Comparison of ENCODE assay signal across 15 mouse cellular contexts in the genomic region with DNA sequence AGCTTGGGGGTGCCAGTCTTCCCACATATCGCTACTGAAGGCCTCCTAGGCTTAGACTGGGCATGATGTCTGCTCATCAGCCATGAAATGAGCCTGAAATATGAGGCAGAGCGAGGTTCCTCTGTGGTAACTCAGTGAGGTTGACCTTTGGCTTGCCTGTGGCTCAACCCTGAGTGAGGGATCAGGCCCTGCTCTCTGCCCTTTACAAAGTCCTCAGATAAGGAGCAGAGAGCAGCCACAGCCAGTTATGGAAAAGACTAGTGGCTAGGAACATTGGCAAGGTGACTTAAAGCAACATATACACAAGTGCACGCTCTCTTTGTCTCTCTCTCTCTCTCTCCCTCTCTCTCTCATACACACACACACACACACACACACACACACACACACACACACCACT. TPM values are rescaled to one million over a fixed set of nuclear protein-coding genes. Genes with fewer than 3 reads are reported as not detected.
A peak's percentile ranks its signal among the peaks of the same experiment; 100 is the strongest.
DNase-seq lines count a peak whose midpoint lies in the region; ATAC-seq and TF ChIP-seq lines count a peak whose summit lies in the region.
"Had no signal": no experiment of that assay in that cellular context is flagged by ENCODE, and none has a peak within 500 bp of the region (broad histone marks: within the 10 kb centered on the region; RNA-seq: fewer than 3 reads in every experiment).

No protein-coding gene starts in this region.

- no peaks in the 10 kb centered on the region for H3K9me3 ChIP-seq in heart, embryonic 11.5 days (replicated peaks; ENCODE audit: control insufficient read depth, low read length)
- no peaks in the 10 kb centered on the region for H3K9me3 ChIP-seq in lung, embryonic 15.5 days
- H3K9me3 ChIP-seq in intestine, postnatal 0 days (ENCODE audit: control insufficient read depth), result no peaks in the 10 kb centered on the region
- H3K9me3 ChIP-seq: hindbrain, embryonic 12.5 days; neural tube, embryonic 13.5 days had no signal

- peaks cover 30% of the 10 kb centered on the region for H3K4me1 ChIP-seq in heart, embryonic 11.5 days (ENCODE audit: control insufficient read depth, insufficient read depth, low read length)
- peaks cover 51% of the 10 kb centered on the region for H3K4me1 ChIP-seq in lung, embryonic 15.5 days
- peaks cover 33% of the 10 kb centered on the region for H3K4me1 ChIP-seq in lung, adult 2 months (ENCODE audit: control insufficient read depth, insufficient read depth, low read length)
- H3K4me1 ChIP-seq in intestine, postnatal 0 days (replicated peaks; ENCODE audit: control insufficient read depth, insufficient read depth, low read length), result peaks cover 6% of the 10 kb centered on the region

- no peaks in the 10 kb centered on the region for H3K27me3 ChIP-seq in heart, embryonic 11.5 days (ENCODE audit: control insufficient read depth, insufficient read depth, low read length)
- no peaks in the 10 kb centered on the region for H3K27me3 ChIP-seq in lung, embryonic 15.5 days
- no peaks in the 10 kb centered on the region for H3K27me3 ChIP-seq in intestine, postnatal 0 days (replicated peaks; ENCODE audit: control insufficient read depth, insufficient read depth, low read length)
- H3K27me3 ChIP-seq: hindbrain, embryonic 12.5 days; neural tube, embryonic 13.5 days had no signal

- no peak for DNase-seq in heart, adult 9 months (ENCODE audit: low spot score in 2 of 2)
- DNase-seq in lung, adult 2 months, result no peak
- peak; percentile 57 for DNase-seq in skeletal muscle tissue, adult 2 months (ENCODE audit: low read depth, low spot score)
- DNase-seq in adrenal gland, postnatal 4 days (ENCODE audit: low spot score in 2 of 2), result no peak
- DNase-seq in adrenal gland, adult 18-20 months (ENCODE audit: low spot score in 2 of 2), result no peak
- DNase-seq: adrenal gland, adult 8-10 months; embryo, embryonic 11 days; gastrocnemius, postnatal 10 days had no signal

- H3K27ac ChIP-seq in heart, embryonic 11.5 days (ENCODE audit: low read depth, low read length), result peak overlapping the region; percentile 25; the same call in 1 of the 2 replicates
- H3K27ac ChIP-seq in lung, embryonic 15.5 days, result peak overlapping the region; percentile 12; the same call in 1 of the 2 replicates
- H3K27ac ChIP-seq in intestine, postnatal 0 days (ENCODE audit: low read depth, low read length), result peak overlapping the region; percentile 79
- H3K27ac ChIP-seq: hindbrain, embryonic 12.5 days had no signal

- TF ChIP-seq CTCF in lung, adult 2 months (IDR thresholded peaks at IDR 0.05; ENCODE audit: insufficient read depth, low read length), result no peak
- no peak for TF ChIP-seq CTCF in intestine, postnatal 0 days (IDR thresholded peaks at IDR 0.05; ENCODE audit: low read depth)

- H3K4me2 ChIP-seq in heart, embryonic 11.5 days, result no peak overlapping the region; the same call in 1 of the 2 replicates
- no peak overlapping the region for H3K4me2 ChIP-seq in lung, embryonic 15.5 days
- H3K4me2 ChIP-seq in intestine, postnatal 0 days (replicated peaks; ENCODE audit: low read depth), result no peak overlapping the region; the same call in 1 of the 2 replicates
- H3K4me2 ChIP-seq: hindbrain, embryonic 12.5 days; neural tube, embryonic 13.5 days had no signal

- no peak for TF ChIP-seq POLR2A in lung, adult 2 months (IDR thresholded peaks at IDR 0.05; ENCODE audit: borderline replicate concordance, extremely low read depth, low read depth, low read length)

- no peak overlapping the region for H3K9ac ChIP-seq in heart, embryonic 11.5 days (ENCODE audit: low read depth, low read length)
- H3K9ac ChIP-seq in lung, embryonic 15.5 days, result no peak overlapping the region
- H3K9ac ChIP-seq in intestine, postnatal 0 days (ENCODE audit: low read depth, low read length), result no peak overlapping the region
- H3K9ac ChIP-seq: hindbrain, embryonic 12.5 days; neural tube, embryonic 13.5 days had no signal

- no peak overlapping the region for H3K4me3 ChIP-seq in heart, embryonic 11.5 days (ENCODE audit: low read depth, low read length)
- no peak overlapping the region for H3K4me3 ChIP-seq in lung, embryonic 15.5 days
- no peak overlapping the region for H3K4me3 ChIP-seq in lung, adult 2 months (replicated peaks; ENCODE audit: extremely low read depth, low read depth, low read length)
- no peak overlapping the region for H3K4me3 ChIP-seq in intestine, postnatal 0 days (ENCODE audit: low read depth, low read length)
- H3K4me3 ChIP-seq: hindbrain, embryonic 12.5 days; neural tube, embryonic 13.5 days had no signal

- 66% methylated on average over 3 of the region's 3 CpGs for WGBS in heart, embryonic 11.5 days (ENCODE audit: insufficient replicate concordance)
- WGBS in lung, embryonic 15.5 days, result 69% methylated on average over 3 of the region's 3 CpGs
- 67% methylated on average over 3 of the region's 3 CpGs for WGBS in lung, adult 2 months
- WGBS in intestine, postnatal 0 days, result 40% methylated on average over 3 of the region's 3 CpGs

- no peaks in the 10 kb centered on the region for H3K36me3 ChIP-seq in heart, embryonic 11.5 days (ENCODE audit: control insufficient read depth, insufficient read depth, low read length)
- no peaks in the 10 kb centered on the region for H3K36me3 ChIP-seq in lung, embryonic 15.5 days
- 0 out of 2 replicates have a peak, but pooled peaks cover 3% of the 10 kb centered on the region for H3K36me3 ChIP-seq in intestine, postnatal 0 days (ENCODE audit: control insufficient read depth, insufficient read depth)

- ATAC-seq in heart, embryonic 11.5 days (replicated peaks; ENCODE audit: insufficient number of reproducible peaks, low FRiP score, low TSS enrichment), result no peak
- ATAC-seq in lung, embryonic 15.5 days (ENCODE audit: borderline replicate concordance, extremely low read depth, low FRiP score, low TSS enrichment), result no peak
- ATAC-seq in intestine, postnatal 0 days, result peak; percentile 76

RNA-seq across cellular contexts. Expression of a gene that starts 14.8 kb away (rescaled TPM):
- polyA plus RNA-seq in heart, embryonic 11.5 days (2014; fragmentation: Nextera tagmentation; extraction: Ambion mirVana), result 4.0 and 4.6 TPM in 2 replicates
- 5.3 and 6.4 TPM in 2 replicates for polyA plus RNA-seq in lung, embryonic 15.5 days (2015; fragmentation: Nextera tagmentation; extraction: Ambion mirVana)
- polyA plus RNA-seq in lung, adult 2 months (2012; rRNA removed), result 103 and 126 TPM in 2 replicates
- polyA plus RNA-seq in intestine, postnatal 0 days (2015; fragmentation: Nextera tagmentation; extraction: Ambion mirVana), result 19.8 and 20.5 TPM in 2 replicates
- 1 to 10 TPM; 8.9 to 9.6 TPM for total RNA-seq in adrenal gland, postnatal 4 days (2021)
- total RNA-seq in adrenal gland, adult 18-20 months (2021), result 1 to 10 TPM; 2.7 to 3.7 TPM

RNA-seq across cellular contexts. Expression of a gene that starts 33.8 kb away (rescaled TPM):
- polyA plus RNA-seq in heart, embryonic 11.5 days (2014; fragmentation: Nextera tagmentation; extraction: Ambion mirVana), result 93.8 and 101 TPM in 2 replicates
- 137 and 140 TPM in 2 replicates for polyA plus RNA-seq in lung, embryonic 15.5 days (2015; fragmentation: Nextera tagmentation; extraction: Ambion mirVana)
- 26.1 and 32.8 TPM in 2 replicates for polyA plus RNA-seq in lung, adult 2 months (2012; rRNA removed)
- polyA plus RNA-seq in intestine, postnatal 0 days (2015; fragmentation: Nextera tagmentation; extraction: Ambion mirVana), result 37.3 and 40.7 TPM in 2 replicates
- total RNA-seq in adrenal gland, postnatal 4 days (2021), result 100 to 1,000 TPM; 118 to 119 TPM
- total RNA-seq in adrenal gland, adult 18-20 months (2021), result 10 to 100 TPM; 75.1 to 86.3 TPM

RNA-seq across cellular contexts. Expression of a gene that starts 39.6 kb away (rescaled TPM):
- polyA plus RNA-seq in heart, embryonic 11.5 days (2014; fragmentation: Nextera tagmentation; extraction: Ambion mirVana), result not detected in 2 replicates
- polyA plus RNA-seq in lung, embryonic 15.5 days (2015; fragmentation: Nextera tagmentation; extraction: Ambion mirVana), result 0.14 and 0.26 TPM in 2 replicates
- 2.9 and 7.0 TPM in 2 replicates for polyA plus RNA-seq in lung, adult 2 months (2012; rRNA removed)
- polyA plus RNA-seq in intestine, postnatal 0 days (2015; fragmentation: Nextera tagmentation; extraction: Ambion mirVana), result 8.1 and 8.6 TPM in 2 replicates
- 1 to 10 TPM; 3.8 to 4.7 TPM for total RNA-seq in adrenal gland, postnatal 4 days (2021)
- 1 to 10 TPM in 1 of 2 experiments, under 1 TPM in 1; 0.80 to 3.4 TPM for total RNA-seq in adrenal gland, adult 18-20 months (2021)
- total RNA-seq: layer of hippocampus, postnatal 10 days had no signal
- polyA plus RNA-seq: C2C12; neural tube, embryonic 13.5 days had no signal

Comparison
In these comparisons a context has a peak if more than half of its experiments do, and no peak if none do; other contexts are left out.
1. H3K27ac ChIP-seq: peak in every context shown above with its lines; median percentile 79 in intestine, postnatal 0 days; 25 in heart, embryonic 11.5 days; 12 in lung, embryonic 15.5 days.